Mouse (Mus musculus): Measurements from ENCODE around the gene Arhgef12.

- TF ChIP-seq POLR2A (IDR thresholded peaks at IDR 0.05; ENCODE audit: low read depth, low read length) (no peak), CTCF (conservative IDR thresholded peaks at IDR 0.05; ENCODE audit: insufficient read depth, insufficient read length, low read depth, low read length) (no peak)
These were observed 10.7 kb downstream of the Arhgef12 start for GRCm38 (mm10) chr9:43096337-43096736.

Data from kidney, adult 2 months (tissue).